Mouse (Mus musculus): Measurements from ENCODE around the gene Psmd2. TPM values are rescaled to one million over a fixed set of nuclear protein-coding genes. Genes with fewer than 3 reads are reported as not detected.
"Not testable (repeated sequence)": the region's sequence is repeated elsewhere in the genome, so short reads cannot be mapped to it uniquely, and the experiment has no call there.

The Psmd2 gene
- polyA plus RNA-seq, 1 experiment from 2014 or later: 355 TPM

GRCm38 (mm10) chr16:20623211-20623610 lies 28.2 kb upstream of the Psmd2 start:
- Histone ChIP-seq H3K4me2 (replicated peaks) (no peak overlapping the region; the same call in 1 of the 2 replicates), H3K4me1 (peaks cover 32% of the 10 kb centered on the region), H3K9ac (no peak overlapping the region), H3K27me3 (peaks cover 41% of the 10 kb centered on the region), H3K27ac (no peak overlapping the region), H3K4me3 (no peak overlapping the region), H3K36me3 (peaks cover 4% of the 10 kb centered on the region), H3K9me3 (no peaks in the 10 kb centered on the region)
- WGBS: 65% methylated on average over 2 of the region's 2 CpGs
- no peak for ATAC-seq (ENCODE audit: low FRiP score, low read depth)

- H3K36me3 ChIP-seq: no peaks in the 10 kb centered on the region
- H3K4me2 ChIP-seq (replicated peaks): peak overlapping the region; percentile 86
- no peaks in the 10 kb centered on the region for H3K9me3 ChIP-seq
- 44% methylated on average over 11 of the region's 11 CpGs for WGBS
- peak overlapping the region; percentile 58 for H3K4me3 ChIP-seq
- ATAC-seq (ENCODE audit: low FRiP score, low read depth): no peak
- peaks cover 25% of the 10 kb centered on the region for H3K27me3 ChIP-seq
- no peak overlapping the region for H3K9ac ChIP-seq
- no peak overlapping the region for H3K27ac ChIP-seq
- H3K4me1 ChIP-seq: peaks cover 13% of the 10 kb centered on the region
These were observed 22.5 kb upstream of the Psmd2 start for GRCm38 (mm10) chr16:20628871-20629391.

GRCm38 (mm10) chr16:20629731-20630634 lies 21.5 kb upstream of the Psmd2 start, which contains the start of gene Ece2:
Gene Ece2 (plus strand): TSS chr16:20629828.
- H3K36me3 ChIP-seq: no peaks in the 10 kb centered on the region
- H3K27me3 ChIP-seq: peaks cover 25% of the 10 kb centered on the region
- no peaks in the 10 kb centered on the region for H3K9me3 ChIP-seq
- H3K9ac ChIP-seq: peak within 1 kb of the TSS; percentile 71
- peaks cover 13% of the 10 kb centered on the region for H3K4me1 ChIP-seq
- WGBS: 7% methylated on average over 54 of the region's 54 CpGs
- peak within 1 kb of the TSS; percentile 58 for H3K4me3 ChIP-seq
- peak within 1 kb of the TSS; percentile 86 for H3K4me2 ChIP-seq (replicated peaks)
- H3K27ac ChIP-seq: no peak within 1 kb of the TSS
- peak; percentile 69; the same call in 1 of the 2 replicates for ATAC-seq (ENCODE audit: low FRiP score, low read depth)

GRCm38 (mm10) chr16:20637410-20637809 lies 14.0 kb upstream of the Psmd2 start:
- Histone ChIP-seq H3K9ac (no peak overlapping the region), H3K4me3 (no peak overlapping the region), H3K27me3 (no peaks in the 10 kb centered on the region), H3K4me2 (replicated peaks) (no peak overlapping the region), H3K9me3 (no peaks in the 10 kb centered on the region), H3K4me1 (no peaks in the 10 kb centered on the region), H3K36me3 (no peaks in the 10 kb centered on the region), H3K27ac (no peak overlapping the region)
- ATAC-seq (ENCODE audit: low FRiP score, low read depth): no peak
- WGBS: 76% methylated on average over 8 of the region's 8 CpGs

- Histone ChIP-seq H3K4me1 (no peaks in the 10 kb centered on the region), H3K9ac (no peak overlapping the region), H3K36me3 (no peaks in the 10 kb centered on the region), H3K27ac (no peak overlapping the region), H3K4me2 (replicated peaks) (no peak overlapping the region), H3K9me3 (no peaks in the 10 kb centered on the region), H3K27me3 (no peaks in the 10 kb centered on the region), H3K4me3 (no peak overlapping the region)
- WGBS: 73% methylated on average over 8 of the region's 8 CpGs
- ATAC-seq (ENCODE audit: low FRiP score, low read depth): no peak
These were observed 13.1 kb upstream of the Psmd2 start for GRCm38 (mm10) chr16:20638367-20638766.

GRCm38 (mm10) chr16:20642161-20642560 lies 9.3 kb upstream of the Psmd2 start:
- no peaks in the 10 kb centered on the region for H3K4me1 ChIP-seq
- no peak overlapping the region for H3K4me2 ChIP-seq (replicated peaks)
- H3K4me3 ChIP-seq: no peak overlapping the region
- no peak overlapping the region for H3K27ac ChIP-seq
- no peaks in the 10 kb centered on the region for H3K36me3 ChIP-seq
- no peaks in the 10 kb centered on the region for H3K27me3 ChIP-seq
- H3K9me3 ChIP-seq: no peaks in the 10 kb centered on the region
- no peak overlapping the region for H3K9ac ChIP-seq
- WGBS: 4% methylated on average over 8 of the region's 8 CpGs
- ATAC-seq (ENCODE audit: low FRiP score, low read depth): no peak

- Histone ChIP-seq H3K9me3 (no peaks in the 10 kb centered on the region), H3K36me3 (no peaks in the 10 kb centered on the region), H3K9ac (no peak overlapping the region), H3K27me3 (no peaks in the 10 kb centered on the region), H3K4me2 (replicated peaks) (no peak overlapping the region), H3K4me1 (no peaks in the 10 kb centered on the region), H3K4me3 (no peak overlapping the region), H3K27ac (no peak overlapping the region)
- no peak for ATAC-seq (ENCODE audit: low FRiP score, low read depth)
- WGBS: 87% methylated on average over 7 of the region's 7 CpGs
These were observed 7.5 kb upstream of the Psmd2 start for GRCm38 (mm10) chr16:20643911-20644310.

- Histone ChIP-seq H3K9me3 (no peaks in the 10 kb centered on the region), H3K4me1 (peaks cover 16% of the 10 kb centered on the region), H3K9ac (peak overlapping the region; percentile 92), H3K4me2 (replicated peaks) (peak overlapping the region; percentile 97), H3K36me3 (peaks cover 33% of the 10 kb centered on the region), H3K27ac (0 out of 2 replicates have a peak overlapping the region, but pooled peaks have one; percentile 15), H3K4me3 (peak overlapping the region; percentile 92), H3K27me3 (no peaks in the 10 kb centered on the region)
- WGBS: 9% methylated on average over 12 of the region's 12 CpGs
- ATAC-seq (ENCODE audit: low FRiP score, low read depth): peak; percentile 13
These were observed 477 bp downstream of the Psmd2 start for GRCm38 (mm10) chr16:20651947-20652310.

GRCm38 (mm10) chr16:20653315-20653714 lies 1.9 kb downstream of the Psmd2 start:
- no peaks in the 10 kb centered on the region for H3K9me3 ChIP-seq
- H3K4me1 ChIP-seq: peaks cover 16% of the 10 kb centered on the region
- no peak overlapping the region for H3K4me3 ChIP-seq
- peak overlapping the region; percentile 97 for H3K4me2 ChIP-seq (replicated peaks)
- no peak overlapping the region for H3K27ac ChIP-seq
- ATAC-seq (ENCODE audit: low FRiP score, low read depth): no peak
- no peak overlapping the region for H3K9ac ChIP-seq
- 53% methylated on average over 2 of the region's 2 CpGs for WGBS
- no peaks in the 10 kb centered on the region for H3K27me3 ChIP-seq
- peaks cover 47% of the 10 kb centered on the region for H3K36me3 ChIP-seq

- no peak for ATAC-seq (ENCODE audit: low FRiP score, low read depth)
- peaks cover 90% of the 10 kb centered on the region for H3K36me3 ChIP-seq
- no peak overlapping the region for H3K27ac ChIP-seq
- 92% methylated on average over 4 of the region's 4 CpGs for WGBS
- H3K4me3 ChIP-seq: no peak overlapping the region
- H3K9ac ChIP-seq: no peak overlapping the region
- H3K4me2 ChIP-seq (replicated peaks): no peak overlapping the region
- no peaks in the 10 kb centered on the region for H3K27me3 ChIP-seq
- no peaks in the 10 kb centered on the region for H3K9me3 ChIP-seq
- H3K4me1 ChIP-seq: peaks cover 5% of the 10 kb centered on the region
These were observed 6.2 kb downstream of the Psmd2 start for GRCm38 (mm10) chr16:20657661-20658060.

GRCm38 (mm10) chr16:20668013-20668412 lies 16.6 kb downstream of the Psmd2 start, which contains the start of gene Eif4g1:
Gene Eif4g1 (plus strand): TSS chr16:20668313.
- not testable (repeated sequence) for ATAC-seq (ENCODE audit: low FRiP score, low read depth); H3K4me3 ChIP-seq; H3K4me2 ChIP-seq (replicated peaks); H3K27me3 ChIP-seq; H3K4me1 ChIP-seq; H3K9me3 ChIP-seq; H3K9ac ChIP-seq; H3K27ac ChIP-seq
- WGBS: 96% methylated on average over 4 of the region's 6 CpGs
- peaks cover 18% of the 10 kb centered on the region for H3K36me3 ChIP-seq

- 88% methylated on average over 3 of the region's 3 CpGs for WGBS
- Histone ChIP-seq H3K9ac (no peak overlapping the region), H3K36me3 (peaks cover 11% of the 10 kb centered on the region), H3K27ac (no peak overlapping the region), H3K4me2 (replicated peaks) (no peak overlapping the region), H3K4me1 (peaks cover 23% of the 10 kb centered on the region), H3K9me3 (no peaks in the 10 kb centered on the region), H3K4me3 (no peak overlapping the region), H3K27me3 (no peaks in the 10 kb centered on the region)
- ATAC-seq (ENCODE audit: low FRiP score, low read depth): no peak
These were observed 18.8 kb downstream of the Psmd2 start for GRCm38 (mm10) chr16:20670291-20670690.
